Mouse (Mus musculus) megakaryocyte, embryonic 14.5 days (primary cell): ENCODE data around the gene Nrxn2.

Source experiments
- FLI1 ChIP-seq: IDR thresholded peaks from 2 replicates; pipeline ENCODE4 v1.6.1; 2012; ENCODE audit warnings: low read length, inconsistent platforms, mixed read lengths
- GATA1 ChIP-seq: IDR thresholded peaks from 3 replicates; pipeline ENCODE4 v1.6.1; 2012; ENCODE audit warnings: mixed read lengths, low read length, inconsistent platforms, borderline replicate concordance

DNA sequence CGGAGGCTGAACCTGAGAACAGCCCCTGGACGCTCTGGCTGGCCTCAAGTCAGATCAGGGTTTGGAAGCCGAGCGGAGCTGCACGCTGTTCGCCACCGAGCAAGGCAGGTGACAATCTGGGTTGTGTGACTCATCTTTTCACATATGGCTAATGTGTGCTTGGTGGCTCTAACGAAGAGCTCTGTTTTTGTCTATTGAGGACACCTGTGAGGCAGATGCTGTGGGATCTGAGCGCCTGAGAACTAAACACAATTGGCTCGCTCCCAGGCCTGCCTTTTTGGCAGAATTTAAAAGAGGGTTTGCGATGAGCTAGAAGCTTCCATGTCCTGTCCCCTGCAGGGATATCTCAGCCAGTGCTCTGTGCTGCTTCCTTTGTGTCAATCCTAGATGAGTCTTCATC is 131.0 kb downstream of the Nrxn2 start:
- TF ChIP-seq GATA1 (no peak), FLI1 (no peak)
